Mouse (Mus musculus): ENCODE results near the gene Sipa1l1. TPM values are rescaled to one million over a fixed set of nuclear protein-coding genes. Genes with fewer than 3 reads are reported as not detected.
"Not testable (repeated sequence)": the region's sequence is repeated elsewhere in the genome, so short reads cannot be mapped to it uniquely, and the experiment has no call there.

The Sipa1l1 gene
- polyA plus RNA-seq, 1 experiment from 2014 or later = 34.0 TPM

- Histone ChIP-seq H3K9me3 (0 out of 2 replicates have a peak, but pooled peaks cover 2% of the 10 kb centered on the region), H3K27ac (replicated peaks) (no peak overlapping the region), H3K4me1 (0 out of 2 replicates have a peak, but pooled peaks cover 5% of the 10 kb centered on the region), H3K36me3 (replicated peaks) (no peaks in the 10 kb centered on the region), H3K4me3 (no peak overlapping the region), H3K27me3 (replicated peaks; ENCODE audit: low read depth, poor library complexity, severe bottlenecking) (no peaks in the 10 kb centered on the region)
- 93% methylated on average over 16 of the region's 16 CpGs for WGBS
- DNase-seq (ENCODE audit: low spot score) = no peak
Observed at GRCm38 (mm10) chr12:82158516-82158915, 10.6 kb upstream of the Sipa1l1 start.

GRCm38 (mm10) chr12:82159372-82159771, 9.7 kb upstream of the Sipa1l1 start:
- 0 out of 2 replicates have a peak, but pooled peaks cover 2% of the 10 kb centered on the region for H3K9me3 ChIP-seq
- no peak for DNase-seq (ENCODE audit: low spot score)
- H3K4me3 ChIP-seq = no peak overlapping the region
- H3K27ac ChIP-seq (replicated peaks) = no peak overlapping the region
- H3K27me3 ChIP-seq (replicated peaks; ENCODE audit: low read depth, poor library complexity, severe bottlenecking) = no peaks in the 10 kb centered on the region
- H3K36me3 ChIP-seq (replicated peaks) = no peaks in the 10 kb centered on the region
- 94% methylated on average over 3 of the region's 3 CpGs for WGBS
- H3K4me1 ChIP-seq = 0 out of 2 replicates have a peak, but pooled peaks cover 5% of the 10 kb centered on the region

GRCm38 (mm10) chr12:82165651-82166050, 3.5 kb upstream of the Sipa1l1 start:
- 85% methylated on average over 4 of the region's 4 CpGs for WGBS
- Histone ChIP-seq H3K4me3 (no peak overlapping the region), H3K4me1 (peaks cover 31% of the 10 kb centered on the region), H3K36me3 (replicated peaks) (no peaks in the 10 kb centered on the region), H3K27me3 (replicated peaks; ENCODE audit: low read depth, poor library complexity, severe bottlenecking) (no peaks in the 10 kb centered on the region), H3K27ac (replicated peaks) (peak overlapping the region; percentile 60; the same call in 1 of the 2 replicates), H3K9me3 (no peaks in the 10 kb centered on the region)
- DNase-seq (ENCODE audit: low spot score) = no peak

GRCm38 (mm10) chr12:82166101-82166571, 3.0 kb upstream of the Sipa1l1 start:
- Histone ChIP-seq H3K27me3 (replicated peaks; ENCODE audit: low read depth, poor library complexity, severe bottlenecking) (no peaks in the 10 kb centered on the region), H3K36me3 (replicated peaks) (no peaks in the 10 kb centered on the region), H3K4me3 (peak overlapping the region; percentile 27; the same call in 1 of the 2 replicates), H3K27ac (replicated peaks) (peak overlapping the region; percentile 60), H3K4me1 (peaks cover 36% of the 10 kb centered on the region), H3K9me3 (no peaks in the 10 kb centered on the region)
- 40% methylated on average over 14 of the region's 14 CpGs for WGBS
- peak; percentile 30 for DNase-seq (ENCODE audit: low spot score)

- DNase-seq (ENCODE audit: low spot score) = peak; percentile 84
- peak overlapping the region; percentile 99 for H3K27ac ChIP-seq (replicated peaks)
- H3K36me3 ChIP-seq (replicated peaks) = no peaks in the 10 kb centered on the region
- no peaks in the 10 kb centered on the region for H3K27me3 ChIP-seq (replicated peaks; ENCODE audit: low read depth, poor library complexity, severe bottlenecking)
- peaks cover 44% of the 10 kb centered on the region for H3K4me1 ChIP-seq
- H3K9me3 ChIP-seq = no peaks in the 10 kb centered on the region
- peak overlapping the region; percentile 98 for H3K4me3 ChIP-seq
- under 1% methylated on average over 102 of the region's 109 CpGs for WGBS
Observed at GRCm38 (mm10) chr12:82169571-82170431, 681 bp downstream of the Sipa1l1 start.

- WGBS = 2% methylated on average over 29 of the region's 29 CpGs
- H3K9me3 ChIP-seq = no peaks in the 10 kb centered on the region
- peaks cover 44% of the 10 kb centered on the region for H3K4me1 ChIP-seq
- H3K27ac ChIP-seq (replicated peaks) = peak overlapping the region; percentile 99
- H3K36me3 ChIP-seq (replicated peaks) = 0 out of 2 replicates have a peak, but pooled peaks cover 3% of the 10 kb centered on the region
- H3K27me3 ChIP-seq (replicated peaks; ENCODE audit: low read depth, poor library complexity, severe bottlenecking) = no peaks in the 10 kb centered on the region
- peak; percentile 35 for DNase-seq (ENCODE audit: low spot score)
- H3K4me3 ChIP-seq = peak overlapping the region; percentile 98
Observed at GRCm38 (mm10) chr12:82170461-82171279, 1.6 kb downstream of the Sipa1l1 start.

GRCm38 (mm10) chr12:82171591-82171990, 2.5 kb downstream of the Sipa1l1 start:
- DNase-seq (ENCODE audit: low spot score) = peak; percentile 47

GRCm38 (mm10) chr12:82173623-82174022, 4.5 kb downstream of the Sipa1l1 start:
- no peak overlapping the region for H3K4me3 ChIP-seq
- WGBS = 86% methylated on average over 1 of the region's 1 CpGs
- H3K27me3 ChIP-seq (replicated peaks; ENCODE audit: low read depth, poor library complexity, severe bottlenecking) = no peaks in the 10 kb centered on the region
- DNase-seq (ENCODE audit: low spot score) = no peak
- peaks cover 27% of the 10 kb centered on the region for H3K4me1 ChIP-seq
- H3K27ac ChIP-seq (replicated peaks) = no peak overlapping the region
- H3K36me3 ChIP-seq (replicated peaks) = peaks cover 22% of the 10 kb centered on the region
- H3K9me3 ChIP-seq = no peaks in the 10 kb centered on the region

More at GRCm38 (mm10) chr12:82171591-82171990, 2.5 kb downstream of the Sipa1l1 start:
- WGBS = 32% methylated on average over 10 of the region's 10 CpGs
- peak overlapping the region; percentile 98 for H3K4me3 ChIP-seq
- H3K9me3 ChIP-seq = no peaks in the 10 kb centered on the region
- no peak overlapping the region for H3K27ac ChIP-seq (replicated peaks)
- H3K27me3 ChIP-seq (replicated peaks; ENCODE audit: low read depth, poor library complexity, severe bottlenecking) = no peaks in the 10 kb centered on the region
- H3K4me1 ChIP-seq = peaks cover 35% of the 10 kb centered on the region
- peaks cover 10% of the 10 kb centered on the region for H3K36me3 ChIP-seq (replicated peaks)

- H3K36me3 ChIP-seq (replicated peaks) = peaks cover 37% of the 10 kb centered on the region
- no peak overlapping the region for H3K27ac ChIP-seq (replicated peaks)
- 92% methylated on average over 3 of the region's 3 CpGs for WGBS
- H3K9me3 ChIP-seq = no peaks in the 10 kb centered on the region
- no peak for DNase-seq (ENCODE audit: low spot score)
- H3K4me1 ChIP-seq = peaks cover 18% of the 10 kb centered on the region
- no peak overlapping the region for H3K4me3 ChIP-seq
- H3K27me3 ChIP-seq (replicated peaks; ENCODE audit: low read depth, poor library complexity, severe bottlenecking) = no peaks in the 10 kb centered on the region
Observed at GRCm38 (mm10) chr12:82175709-82176108, 6.6 kb downstream of the Sipa1l1 start.

- peaks cover 16% of the 10 kb centered on the region; the same call in 1 of the 2 replicates for H3K9me3 ChIP-seq
Observed at GRCm38 (mm10) chr12:82178636-82179035, 9.5 kb downstream of the Sipa1l1 start.

GRCm38 (mm10) chr12:82179626-82180025, 10.5 kb downstream of the Sipa1l1 start:
- peaks cover 16% of the 10 kb centered on the region; the same call in 1 of the 2 replicates for H3K9me3 ChIP-seq
- DNase-seq (ENCODE audit: low spot score) = no peak
- no peaks in the 10 kb centered on the region for H3K27me3 ChIP-seq (replicated peaks; ENCODE audit: low read depth, poor library complexity, severe bottlenecking)
- no peaks in the 10 kb centered on the region for H3K4me1 ChIP-seq
- H3K4me3 ChIP-seq = no peak overlapping the region
- no peak overlapping the region for H3K27ac ChIP-seq (replicated peaks)
- WGBS = 95% methylated on average over 4 of the region's 4 CpGs
- peaks cover 71% of the 10 kb centered on the region for H3K36me3 ChIP-seq (replicated peaks)

More at GRCm38 (mm10) chr12:82178636-82179035, 9.5 kb downstream of the Sipa1l1 start:
- H3K27ac ChIP-seq (replicated peaks) = no peak overlapping the region
- no peak overlapping the region for H3K4me3 ChIP-seq
- 86% methylated on average over 4 of the region's 4 CpGs for WGBS
- H3K36me3 ChIP-seq (replicated peaks) = peaks cover 64% of the 10 kb centered on the region
- no peaks in the 10 kb centered on the region for H3K4me1 ChIP-seq
- no peaks in the 10 kb centered on the region for H3K27me3 ChIP-seq (replicated peaks; ENCODE audit: low read depth, poor library complexity, severe bottlenecking)
- peak; percentile 3 for DNase-seq (ENCODE audit: low spot score)

- DNase-seq (ENCODE audit: low spot score); H3K27ac ChIP-seq (replicated peaks); H3K4me3 ChIP-seq; H3K27me3 ChIP-seq (replicated peaks; ENCODE audit: low read depth, poor library complexity, severe bottlenecking): not testable (repeated sequence)
- peaks cover 18% of the 10 kb centered on the region; the same call in 1 of the 2 replicates for H3K9me3 ChIP-seq
- H3K36me3 ChIP-seq (replicated peaks) = peaks cover 37% of the 10 kb centered on the region
- H3K4me1 ChIP-seq = peaks cover 49% of the 10 kb centered on the region
Observed at GRCm38 (mm10) chr12:82186156-82186555, 17.0 kb downstream of the Sipa1l1 start.
